Mouse (Mus musculus): ENCODE measurements around the gene Senp5. TPM values are rescaled to one million over a fixed set of nuclear protein-coding genes. Genes with fewer than 3 reads are reported as not detected.

The Senp5 gene
- polyA plus RNA-seq (2015; fragmentation: Nextera tagmentation; extraction: Ambion mirVana): 17.2 and 18.4 TPM in 2 replicates

GRCm38 (mm10) chr16:32002509-32003477 is at the start of gene Senp5:
Senp5 (minus strand) TSS chr16:32003287.
- peak within 1 kb of the TSS; percentile 88 for H3K4me2 ChIP-seq (replicated peaks)
- ATAC-seq (replicated peaks): peak; percentile 97
- H3K36me3 ChIP-seq: no peaks in the 10 kb centered on the region
- H3K27me3 ChIP-seq: no peaks in the 10 kb centered on the region
- H3K9me3 ChIP-seq: no peaks in the 10 kb centered on the region
- H3K4me1 ChIP-seq: peaks cover 24% of the 10 kb centered on the region
- peak within 1 kb of the TSS; percentile 92 for H3K4me3 ChIP-seq
- H3K27ac ChIP-seq (replicated peaks): peak within 1 kb of the TSS; percentile 70
- H3K9ac ChIP-seq (replicated peaks): peak within 1 kb of the TSS; percentile 92
- WGBS: 1% methylated on average over 66 of the region's 66 CpGs

- Histone ChIP-seq H3K27ac (replicated peaks) (no peak overlapping the region), H3K9me3 (no peaks in the 10 kb centered on the region), H3K4me3 (no peak overlapping the region), H3K4me1 (no peaks in the 10 kb centered on the region), H3K9ac (replicated peaks) (no peak overlapping the region), H3K36me3 (peaks cover 69% of the 10 kb centered on the region), H3K27me3 (no peaks in the 10 kb centered on the region), H3K4me2 (replicated peaks) (no peak overlapping the region)
- 92% methylated on average over 4 of the region's 4 CpGs for WGBS
- no peak for ATAC-seq (replicated peaks)
These were observed 39.3 kb upstream of the Senp5 start for GRCm38 (mm10) chr16:32042367-32042766.

GRCm38 (mm10) chr16:32019678-32020077 is 16.6 kb upstream of the Senp5 start:
- Histone ChIP-seq H3K4me3 (no peak overlapping the region), H3K9ac (replicated peaks) (no peak overlapping the region), H3K9me3 (no peaks in the 10 kb centered on the region), H3K27me3 (no peaks in the 10 kb centered on the region), H3K27ac (replicated peaks) (no peak overlapping the region), H3K4me1 (no peaks in the 10 kb centered on the region), H3K36me3 (peaks cover 60% of the 10 kb centered on the region), H3K4me2 (replicated peaks) (no peak overlapping the region)
- ATAC-seq (replicated peaks): no peak
- 94% methylated on average over 9 of the region's 9 CpGs for WGBS

GRCm38 (mm10) chr16:32010330-32010729 is 7.2 kb upstream of the Senp5 start:
- Histone ChIP-seq H3K4me1 (no peaks in the 10 kb centered on the region), H3K27ac (replicated peaks) (no peak overlapping the region), H3K36me3 (0 out of 2 replicates have a peak, but pooled peaks cover 3% of the 10 kb centered on the region), H3K9me3 (no peaks in the 10 kb centered on the region), H3K4me2 (replicated peaks) (no peak overlapping the region), H3K9ac (replicated peaks) (no peak overlapping the region), H3K27me3 (no peaks in the 10 kb centered on the region), H3K4me3 (no peak overlapping the region)
- WGBS: 80% methylated on average over 4 of the region's 4 CpGs
- no peak for ATAC-seq (replicated peaks)

- Histone ChIP-seq H3K36me3 (0 out of 2 replicates have a peak, but pooled peaks cover 3% of the 10 kb centered on the region), H3K27ac (replicated peaks) (no peak overlapping the region), H3K9me3 (no peaks in the 10 kb centered on the region), H3K4me3 (no peak overlapping the region), H3K9ac (replicated peaks) (no peak overlapping the region), H3K27me3 (no peaks in the 10 kb centered on the region), H3K4me2 (replicated peaks) (no peak overlapping the region), H3K4me1 (no peaks in the 10 kb centered on the region)
- WGBS: 46% methylated on average over 5 of the region's 5 CpGs
- no peak; the same call in 1 of the 2 replicates for ATAC-seq (replicated peaks)
These were observed 6.8 kb upstream of the Senp5 start for GRCm38 (mm10) chr16:32009913-32010312.

- WGBS: 78% methylated on average over 10 of the region's 10 CpGs
- no peak for ATAC-seq (replicated peaks)
- H3K27ac ChIP-seq (replicated peaks): no peak overlapping the region
- no peaks in the 10 kb centered on the region for H3K27me3 ChIP-seq
- no peak overlapping the region for H3K4me3 ChIP-seq
- no peak overlapping the region for H3K4me2 ChIP-seq (replicated peaks)
- H3K9ac ChIP-seq (replicated peaks): no peak overlapping the region
- peaks cover under 1% of the 10 kb centered on the region for H3K4me1 ChIP-seq
- no peaks in the 10 kb centered on the region for H3K9me3 ChIP-seq
- H3K36me3 ChIP-seq: 0 out of 2 replicates have a peak, but pooled peaks cover 3% of the 10 kb centered on the region
These were observed 5.6 kb upstream of the Senp5 start for GRCm38 (mm10) chr16:32008529-32009293.

- no peak overlapping the region for H3K27ac ChIP-seq (replicated peaks)
- no peaks in the 10 kb centered on the region for H3K27me3 ChIP-seq
- no peak overlapping the region for H3K4me3 ChIP-seq
- WGBS: 96% methylated on average over 3 of the region's 3 CpGs
- ATAC-seq (replicated peaks): no peak
- H3K9me3 ChIP-seq: no peaks in the 10 kb centered on the region
- peaks cover 24% of the 10 kb centered on the region for H3K4me1 ChIP-seq
- no peaks in the 10 kb centered on the region for H3K36me3 ChIP-seq
- no peak overlapping the region for H3K4me2 ChIP-seq (replicated peaks)
- no peak overlapping the region for H3K9ac ChIP-seq (replicated peaks)
These were observed 1.6 kb upstream of the Senp5 start for GRCm38 (mm10) chr16:32004731-32005130.

GRCm38 (mm10) chr16:31996371-31996770 is 6.7 kb downstream of the Senp5 start:
- no peak for ATAC-seq (replicated peaks)

GRCm38 (mm10) chr16:31993946-31994345 is 9.1 kb downstream of the Senp5 start:
- no peaks in the 10 kb centered on the region for H3K27me3 ChIP-seq
- H3K9me3 ChIP-seq: no peaks in the 10 kb centered on the region
- no peak overlapping the region for H3K9ac ChIP-seq (replicated peaks)
- no peaks in the 10 kb centered on the region for H3K4me1 ChIP-seq
- no peak overlapping the region for H3K4me2 ChIP-seq (replicated peaks)
- H3K36me3 ChIP-seq: peaks cover 24% of the 10 kb centered on the region
- no peak overlapping the region for H3K27ac ChIP-seq (replicated peaks)
- no peak overlapping the region for H3K4me3 ChIP-seq
- ATAC-seq (replicated peaks): no peak

More at GRCm38 (mm10) chr16:31996371-31996770, 6.7 kb downstream of the Senp5 start:
- no peak overlapping the region for H3K4me2 ChIP-seq (replicated peaks)
- no peak overlapping the region for H3K4me3 ChIP-seq
- no peaks in the 10 kb centered on the region for H3K9me3 ChIP-seq
- no peak overlapping the region for H3K27ac ChIP-seq (replicated peaks)
- WGBS: 88% methylated on average over 5 of the region's 5 CpGs
- peaks cover 11% of the 10 kb centered on the region; the same call in 1 of the 2 replicates for H3K36me3 ChIP-seq
- H3K27me3 ChIP-seq: no peaks in the 10 kb centered on the region
- peaks cover 7% of the 10 kb centered on the region for H3K4me1 ChIP-seq
- H3K9ac ChIP-seq (replicated peaks): no peak overlapping the region

GRCm38 (mm10) chr16:31993195-31993594 is 9.9 kb downstream of the Senp5 start:
- ATAC-seq (replicated peaks): no peak
- Histone ChIP-seq H3K4me3 (no peak overlapping the region), H3K4me1 (no peaks in the 10 kb centered on the region), H3K9ac (replicated peaks) (no peak overlapping the region), H3K4me2 (replicated peaks) (no peak overlapping the region), H3K36me3 (peaks cover 31% of the 10 kb centered on the region), H3K27me3 (no peaks in the 10 kb centered on the region), H3K9me3 (no peaks in the 10 kb centered on the region), H3K27ac (replicated peaks) (no peak overlapping the region)
- WGBS: 100% methylated on average over 4 of the region's 4 CpGs

GRCm38 (mm10) chr16:31992039-31992438 is 11.0 kb downstream of the Senp5 start:
- Histone ChIP-seq H3K9ac (replicated peaks) (no peak overlapping the region), H3K27me3 (no peaks in the 10 kb centered on the region), H3K36me3 (peaks cover 36% of the 10 kb centered on the region), H3K9me3 (no peaks in the 10 kb centered on the region), H3K4me3 (no peak overlapping the region), H3K4me2 (replicated peaks) (no peak overlapping the region), H3K4me1 (no peaks in the 10 kb centered on the region), H3K27ac (replicated peaks) (no peak overlapping the region)
- 57% methylated on average over 1 of the region's 1 CpGs for WGBS
- no peak for ATAC-seq (replicated peaks)

GRCm38 (mm10) chr16:31980946-31981345 is 22.1 kb downstream of the Senp5 start:
- H3K4me1 ChIP-seq: no peaks in the 10 kb centered on the region
- H3K4me2 ChIP-seq (replicated peaks): no peak overlapping the region
- no peak overlapping the region for H3K27ac ChIP-seq (replicated peaks)
- no peak overlapping the region for H3K4me3 ChIP-seq
- H3K36me3 ChIP-seq: peaks cover 38% of the 10 kb centered on the region
- no peak overlapping the region for H3K9ac ChIP-seq (replicated peaks)
- no peaks in the 10 kb centered on the region for H3K27me3 ChIP-seq
- no peak for ATAC-seq (replicated peaks)
- H3K9me3 ChIP-seq: no peaks in the 10 kb centered on the region
- WGBS: 79% methylated on average over 5 of the region's 5 CpGs

All from forebrain, embryonic 15.5 days (tissue).